Mouse (Mus musculus) ES-E14 (cell line): ENCODE data around the gene Hdac7. TPM values are rescaled to one million over a fixed set of nuclear protein-coding genes. Genes with fewer than 3 reads are reported as not detected.

ENCODE experiments used
- DNase-seq: peaks from one replicate; pipeline ENCODE4 v3.0.0-alpha.2; 2013; ENCODE audit warnings: low read depth, low spot score
- H3K27ac ChIP-seq: 2 replicates; pipeline ENCODE4 v1.5.1; 2012; ENCODE audit warnings: low read depth, mild to moderate bottlenecking, low read length, moderate library complexity, mixed read lengths; ENCODE audit not compliant: poor library complexity, insufficient read depth, severe bottlenecking
- H3K36me3 ChIP-seq: 2 replicates; pipeline ENCODE4 v1.6.1; 2012; ENCODE audit warnings: mild to moderate bottlenecking, low read length, moderate library complexity, mixed read lengths; ENCODE audit not compliant: control insufficient read depth, poor library complexity, insufficient read depth, severe bottlenecking
- H3K4me1 ChIP-seq, 2 experiments: fragments of 150-350 bp in 1 of 2; sonication (generic) in 1 of 2; 2 replicates each; pipeline ENCODE4 v1.6.1; 2012; ENCODE audit warnings: low read length in 2 of 2, mild to moderate bottlenecking in 1 of 2, mixed read lengths in 1 of 2; ENCODE audit not compliant: control insufficient read depth in 2 of 2, insufficient read depth in 2 of 2, poor library complexity in 1 of 2
- H3K4me3 ChIP-seq, 2 experiments: fragments of 150-350 bp in 1 of 2; sonication (generic) in 1 of 2; 2 replicates each; pipeline ENCODE4 v1.5.1; 2012; ENCODE audit warnings: low read length in 2 of 2, low read depth in 1 of 2, mild to moderate bottlenecking in 1 of 2, mixed read lengths in 1 of 2; ENCODE audit not compliant: insufficient read depth in 1 of 2, poor library complexity in 1 of 2, severe bottlenecking in 1 of 2
- H3K9ac ChIP-seq: 2 replicates; pipeline ENCODE4 v1.6.1; 2012; ENCODE audit warnings: low read depth, mild to moderate bottlenecking, low read length, mixed read lengths; ENCODE audit not compliant: poor library complexity, insufficient read depth, severe bottlenecking
- H3K9me3 ChIP-seq: fragments of 150-350 bp; sonication (generic); 2 replicates; pipeline ENCODE4 v1.6.1; 2012; ENCODE audit warnings: low read depth, mild to moderate bottlenecking, low read length; ENCODE audit not compliant: control insufficient read depth, insufficient read depth
- CHD2 ChIP-seq: IDR thresholded peaks from 2 replicates; pipeline ENCODE4 v1.6.1; 2014; ENCODE audit warnings: mild to moderate bottlenecking, low read depth, low read length, inconsistent platforms
- HCFC1 ChIP-seq: IDR thresholded peaks from 2 replicates; pipeline ENCODE4 v1.6.1; 2012; ENCODE audit warnings: low read length, inconsistent platforms, borderline replicate concordance; ENCODE audit not compliant: insufficient read depth
- MAFK ChIP-seq: IDR thresholded peaks from 2 replicates; pipeline ENCODE4 v1.6.1; 2014; ENCODE audit warnings: mild to moderate bottlenecking, low read depth, low read length, inconsistent platforms; ENCODE audit not compliant: insufficient read depth
- ZC3H11A ChIP-seq: IDR thresholded peaks from 2 replicates; pipeline ENCODE4 v1.6.1; 2012; ENCODE audit warnings: low read depth, mild to moderate bottlenecking, inconsistent platforms, low read length, borderline replicate concordance
- ZNF384 ChIP-seq: IDR thresholded peaks from 2 replicates; pipeline ENCODE4 v1.6.1; 2012; ENCODE audit warnings: low read depth, low read length, inconsistent platforms
- in situ Hi-C, 2 experiments: fragments of 600-800 bp; cut with MboI; formaldehyde crosslinking; loops; one replicate each; pipeline ENCODE4 v1.15.1; 2025; ENCODE audit warnings: low sequenced_read_pairs in 2 of 2, inconsistent platforms in 1 of 2; ENCODE audit not compliant: unreplicated experiment in 2 of 2
- total RNA-seq: library from RNA; depleted of rRNA; stranded (reverse); fragments of 300-350 nt; gene quantifications from 2 replicates; pipeline ENCODE4 v1.2.3, GENCODE M21; 2012

Hdac7 gene
- total RNA-seq, 1 experiment, result 7.4 TPM

DNA sequence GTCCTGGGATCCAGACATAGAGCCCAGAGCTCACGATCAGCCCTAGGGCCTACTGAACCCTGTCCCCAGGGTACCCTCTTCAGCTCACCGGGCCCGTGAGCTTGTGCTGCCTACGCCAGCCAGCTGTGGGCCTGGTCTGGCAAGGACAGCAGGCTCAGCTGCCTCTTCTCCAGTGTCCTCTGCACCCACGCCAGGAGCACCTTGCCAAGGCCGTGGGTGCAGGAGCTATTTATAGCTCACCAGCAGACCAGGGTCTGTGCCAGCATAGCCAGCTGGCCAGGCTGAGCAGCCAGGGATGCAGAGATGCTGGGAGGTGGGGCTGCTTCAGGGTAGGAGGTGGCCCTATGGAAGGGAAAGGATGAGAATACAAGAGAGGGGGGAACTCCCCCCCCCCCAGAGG lies 32.2 kb downstream of the Hdac7 start:
- H3K9ac ChIP-seq, result no peak overlapping the region
- in situ Hi-C loops, result no loop called here
- no peak for DNase-seq
- H3K27ac ChIP-seq, result no peak overlapping the region
- TF ChIP-seq CHD2 (no peak), HCFC1 (no peak), ZNF384 (no peak), MAFK (no peak), ZC3H11A (no peak)
- no peaks in the 10 kb centered on the region for H3K36me3 ChIP-seq
- no peaks in the 10 kb centered on the region for H3K9me3 ChIP-seq
- no peak overlapping the region for H3K4me3 ChIP-seq
- peaks cover 3 to 7% of the 10 kb centered on the region in 2 experiments; a peak in 1 of 4 replicates for H3K4me1 ChIP-seq

DNA sequence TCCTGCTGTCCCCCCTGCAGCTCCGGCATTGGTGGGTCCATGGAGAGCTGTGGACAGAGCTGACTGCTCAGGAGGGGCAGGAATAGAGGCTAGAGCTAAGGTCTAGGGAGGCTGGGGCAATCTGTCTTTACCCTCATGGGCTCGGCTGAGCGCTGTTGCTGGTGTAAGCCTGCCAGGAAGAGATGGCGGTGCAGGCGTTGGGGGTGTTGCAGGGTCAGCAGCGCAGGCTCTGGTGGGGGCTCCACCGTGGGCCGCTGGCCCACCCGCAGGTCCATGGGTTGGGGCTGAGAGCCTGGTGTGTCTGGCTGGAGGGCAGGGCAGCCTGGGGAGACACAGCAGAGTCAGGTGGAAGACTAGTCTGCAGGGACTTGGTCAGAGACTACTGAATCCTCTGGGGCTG lies 33.0 kb downstream of the Hdac7 start:
- TF ChIP-seq CHD2 (no peak), HCFC1 (no peak), ZC3H11A (no peak), ZNF384 (no peak), MAFK (no peak)

DNA sequence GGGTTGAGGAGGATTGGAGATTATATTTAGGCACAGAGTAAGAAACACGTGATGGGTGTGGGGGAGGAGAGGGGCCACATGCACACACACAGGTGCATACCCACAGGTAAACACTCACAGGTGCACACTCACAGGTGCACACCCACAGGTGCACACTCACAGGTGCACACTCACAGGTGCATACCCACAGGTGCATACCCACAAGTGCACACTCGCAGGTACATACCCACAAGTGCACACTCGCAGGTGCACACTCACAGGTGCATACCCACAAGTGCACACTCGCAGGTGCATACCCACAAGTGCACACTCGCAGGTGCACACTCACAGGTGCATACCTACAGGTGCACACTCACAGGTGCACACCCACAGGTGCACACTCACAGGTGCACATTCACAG lies 33.9 kb downstream of the Hdac7 start:
- Histone ChIP-seq H3K9me3 (no peaks in the 10 kb centered on the region), H3K36me3 (no peaks in the 10 kb centered on the region), H3K9ac (no peak overlapping the region), H3K4me1 (peaks cover 7 to 11% of the 10 kb centered on the region in 2 experiments; a peak in 1 of 4 replicates), H3K4me3 (no peak overlapping the region), H3K27ac (no peak overlapping the region)
- no peak for DNase-seq
- in situ Hi-C loops, result no loop called here
- TF ChIP-seq CHD2, result no peak
- no peak for TF ChIP-seq MAFK

More for the DNA sequence above, 33.0 kb downstream of the Hdac7 start:
- Histone ChIP-seq H3K27ac (no peak overlapping the region), H3K4me1 (peaks cover 7 to 11% of the 10 kb centered on the region in 2 experiments; a peak in 1 of 4 replicates), H3K9me3 (no peaks in the 10 kb centered on the region), H3K9ac (no peak overlapping the region), H3K36me3 (no peaks in the 10 kb centered on the region), H3K4me3 (no peak overlapping the region)
- DNase-seq, result no peak
- in situ Hi-C loops, result no loop called here

DNA sequence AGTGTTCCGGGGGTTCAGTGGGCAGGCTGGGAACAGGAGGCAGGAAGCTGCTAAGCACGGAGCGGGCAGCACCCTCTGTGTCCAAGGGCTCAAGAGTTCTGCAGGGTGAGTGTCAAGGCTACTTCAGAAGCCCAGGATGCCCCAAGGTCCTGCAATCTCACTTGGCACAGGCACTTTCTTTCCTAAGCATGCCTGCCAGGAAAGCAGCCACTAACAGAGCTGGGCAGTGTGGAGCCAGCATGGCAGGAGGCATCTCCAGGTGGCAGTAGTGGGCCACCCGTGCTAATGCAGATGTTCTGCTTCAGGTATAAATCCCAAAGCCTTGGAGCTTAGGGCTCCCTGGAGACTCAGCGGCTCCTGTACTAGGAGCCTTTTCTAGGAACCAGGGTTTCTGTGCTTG lies 34.4 kb downstream of the Hdac7 start:
- Histone ChIP-seq H3K9ac (no peak overlapping the region), H3K27ac (no peak overlapping the region), H3K4me1 (peaks cover 7 to 11% of the 10 kb centered on the region in 2 experiments; a peak in 1 of 4 replicates), H3K9me3 (no peaks in the 10 kb centered on the region), H3K36me3 (no peaks in the 10 kb centered on the region), H3K4me3 (no peak overlapping the region)
- no peak for TF ChIP-seq MAFK
- no peak for TF ChIP-seq ZC3H11A
- TF ChIP-seq HCFC1, result no peak
- no peak for TF ChIP-seq CHD2
- no peak for TF ChIP-seq ZNF384
- no peak for DNase-seq
- in situ Hi-C loops, result no loop called here

DNA sequence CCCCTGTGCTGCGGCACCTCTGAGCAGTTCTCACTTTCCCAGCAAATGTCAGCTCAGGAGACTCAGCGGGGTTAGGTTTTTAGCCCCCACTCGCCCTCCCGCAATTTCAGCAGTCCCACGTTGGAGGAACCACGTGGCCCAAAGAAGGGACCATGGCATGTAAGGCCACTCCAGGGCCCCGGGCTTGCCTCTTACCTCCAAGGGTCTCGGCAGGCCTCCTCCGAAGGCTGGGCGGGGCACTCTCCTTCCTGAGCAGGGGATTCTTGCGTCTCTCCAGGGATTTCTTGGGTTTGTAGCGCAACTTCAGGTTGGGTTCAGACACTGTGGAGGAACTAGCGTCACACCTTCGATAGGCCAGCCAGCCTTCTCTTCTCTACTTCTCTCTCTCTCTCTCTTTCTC lies 35.1 kb downstream of the Hdac7 start:
- Histone ChIP-seq H3K36me3 (no peaks in the 10 kb centered on the region), H3K9me3 (no peaks in the 10 kb centered on the region), H3K9ac (no peak overlapping the region), H3K4me3 (no peak overlapping the region), H3K27ac (no peak overlapping the region), H3K4me1 (peaks cover 7 to 11% of the 10 kb centered on the region in 2 experiments; a peak in 1 of 4 replicates)
- in situ Hi-C loops, result no loop called here
- no peak for TF ChIP-seq CHD2
- TF ChIP-seq ZNF384, result no peak
- no peak for TF ChIP-seq HCFC1
- no peak for DNase-seq
